Mouse (Mus musculus): ENCODE results near the gene Gdpd3. TPM values are rescaled to one million over a fixed set of nuclear protein-coding genes. Genes with fewer than 3 reads are reported as not detected.

The Gdpd3 gene
- polyA plus RNA-seq, 1 experiment = 9.2 TPM

GRCm38 (mm10) chr7:126801057-126801422 lies 34.9 kb downstream of the Gdpd3 start:
- DNase-seq (ENCODE audit: low read depth) = no peak
- TF ChIP-seq CTCF (IDR thresholded peaks at IDR 0.05; ENCODE audit: borderline replicate concordance, extremely low read depth, insufficient read depth, insufficient read length) (no peak), POLR2A (IDR thresholded peaks at IDR 0.05; ENCODE audit: borderline replicate concordance, extremely low read depth, insufficient read depth, insufficient read length, poor library complexity, severe bottlenecking) (no peak)

- no peak for DNase-seq (ENCODE audit: low read depth)
These were observed 36.2 kb downstream of the Gdpd3 start for GRCm38 (mm10) chr7:126802134-126802889.

GRCm38 (mm10) chr7:126803181-126803580 lies 37.0 kb downstream of the Gdpd3 start:
- DNase-seq (ENCODE audit: low read depth) = no peak

More at GRCm38 (mm10) chr7:126802134-126802889, 36.2 kb downstream of the Gdpd3 start:
- no peak for TF ChIP-seq POLR2A (IDR thresholded peaks at IDR 0.05; ENCODE audit: borderline replicate concordance, extremely low read depth, insufficient read depth, insufficient read length, poor library complexity, severe bottlenecking)
- no peak for TF ChIP-seq CTCF (IDR thresholded peaks at IDR 0.05; ENCODE audit: borderline replicate concordance, extremely low read depth, insufficient read depth, insufficient read length)

GRCm38 (mm10) chr7:126803751-126804150 lies 37.6 kb downstream of the Gdpd3 start:
- DNase-seq (ENCODE audit: low read depth) = no peak
- no peak for TF ChIP-seq CTCF (IDR thresholded peaks at IDR 0.05; ENCODE audit: borderline replicate concordance, extremely low read depth, insufficient read depth, insufficient read length)

More at GRCm38 (mm10) chr7:126803181-126803580, 37.0 kb downstream of the Gdpd3 start:
- TF ChIP-seq CTCF (IDR thresholded peaks at IDR 0.05; ENCODE audit: borderline replicate concordance, extremely low read depth, insufficient read depth, insufficient read length) (no peak), POLR2A (IDR thresholded peaks at IDR 0.05; ENCODE audit: borderline replicate concordance, extremely low read depth, insufficient read depth, insufficient read length, poor library complexity, severe bottlenecking) (no peak)

GRCm38 (mm10) chr7:126806956-126807355 lies 40.8 kb downstream of the Gdpd3 start:
- TF ChIP-seq POLR2A (IDR thresholded peaks at IDR 0.05; ENCODE audit: borderline replicate concordance, extremely low read depth, insufficient read depth, insufficient read length, poor library complexity, severe bottlenecking) = no peak
- TF ChIP-seq CTCF (IDR thresholded peaks at IDR 0.05; ENCODE audit: borderline replicate concordance, extremely low read depth, insufficient read depth, insufficient read length) = no peak
- no peak for DNase-seq (ENCODE audit: low read depth)

GRCm38 (mm10) chr7:126807405-126807804 lies 41.3 kb downstream of the Gdpd3 start:
- TF ChIP-seq POLR2A (IDR thresholded peaks at IDR 0.05; ENCODE audit: borderline replicate concordance, extremely low read depth, insufficient read depth, insufficient read length, poor library complexity, severe bottlenecking) (no peak), CTCF (IDR thresholded peaks at IDR 0.05; ENCODE audit: borderline replicate concordance, extremely low read depth, insufficient read depth, insufficient read length) (no peak)
- DNase-seq (ENCODE audit: low read depth) = no peak

GRCm38 (mm10) chr7:126808703-126809455 lies 42.7 kb downstream of the Gdpd3 start:
- DNase-seq (ENCODE audit: low read depth) = peak; percentile 97
- peak; percentile 42; the same call in 1 of the 2 replicates for TF ChIP-seq POLR2A (IDR thresholded peaks at IDR 0.05; ENCODE audit: borderline replicate concordance, extremely low read depth, insufficient read depth, insufficient read length, poor library complexity, severe bottlenecking)
- TF ChIP-seq CTCF (IDR thresholded peaks at IDR 0.05; ENCODE audit: borderline replicate concordance, extremely low read depth, insufficient read depth, insufficient read length) = no peak

GRCm38 (mm10) chr7:126809723-126810369 lies 43.7 kb downstream of the Gdpd3 start:
- no peak for DNase-seq (ENCODE audit: low read depth)

GRCm38 (mm10) chr7:126815726-126816222 lies 49.6 kb downstream of the Gdpd3 start:
- TF ChIP-seq CTCF (IDR thresholded peaks at IDR 0.05; ENCODE audit: borderline replicate concordance, extremely low read depth, insufficient read depth, insufficient read length) = no peak
- TF ChIP-seq POLR2A (IDR thresholded peaks at IDR 0.05; ENCODE audit: borderline replicate concordance, extremely low read depth, insufficient read depth, insufficient read length, poor library complexity, severe bottlenecking) = no peak
- no peak for DNase-seq (ENCODE audit: low read depth)

More at GRCm38 (mm10) chr7:126809723-126810369, 43.7 kb downstream of the Gdpd3 start:
- TF ChIP-seq POLR2A (IDR thresholded peaks at IDR 0.05; ENCODE audit: borderline replicate concordance, extremely low read depth, insufficient read depth, insufficient read length, poor library complexity, severe bottlenecking) (no peak), CTCF (IDR thresholded peaks at IDR 0.05; ENCODE audit: borderline replicate concordance, extremely low read depth, insufficient read depth, insufficient read length) (no peak)

GRCm38 (mm10) chr7:126816494-126816893 lies 50.4 kb downstream of the Gdpd3 start:
- no peak for DNase-seq (ENCODE audit: low read depth)
- TF ChIP-seq POLR2A (IDR thresholded peaks at IDR 0.05; ENCODE audit: borderline replicate concordance, extremely low read depth, insufficient read depth, insufficient read length, poor library complexity, severe bottlenecking) (no peak), CTCF (IDR thresholded peaks at IDR 0.05; ENCODE audit: borderline replicate concordance, extremely low read depth, insufficient read depth, insufficient read length) (no peak)

GRCm38 (mm10) chr7:126817595-126817994 lies 51.5 kb downstream of the Gdpd3 start:
- no peak for DNase-seq (ENCODE audit: low read depth)

More at GRCm38 (mm10) chr7:126817595-126817994, 51.5 kb downstream of the Gdpd3 start:
- TF ChIP-seq CTCF (IDR thresholded peaks at IDR 0.05; ENCODE audit: borderline replicate concordance, extremely low read depth, insufficient read depth, insufficient read length) (no peak), POLR2A (IDR thresholded peaks at IDR 0.05; ENCODE audit: borderline replicate concordance, extremely low read depth, insufficient read depth, insufficient read length, poor library complexity, severe bottlenecking) (no peak)
